22 mouse cellular contexts compared by ENCODE assay signal in genomic region chr8:12976290-12976689, GRCm38 (mm10). TPM values are rescaled to one million over a fixed set of nuclear protein-coding genes. Genes with fewer than 3 reads are reported as not detected.
"Had no signal": no experiment of that assay in that cellular context is flagged by ENCODE, and none has a peak within 500 bp of the region (broad histone marks: within the 10 kb centered on the region; RNA-seq: fewer than 3 reads in every experiment).

No protein-coding gene starts in this region.

- ATAC-seq: intestine, embryonic 15.5 days; liver, postnatal 0 days; lung, postnatal 0 days; midbrain, embryonic 15.5 days had no signal

- H3K36me3 ChIP-seq: intestine, embryonic 15.5 days had no signal

- H3K9ac ChIP-seq: intestine, embryonic 15.5 days; limb, embryonic 15.5 days; liver, embryonic 14.5 days; liver, postnatal 0 days; lung, embryonic 14.5 days; midbrain, embryonic 12.5 days; midbrain, embryonic 15.5 days; neural tube, embryonic 13.5 days had no signal

- H3K27ac ChIP-seq: intestine, embryonic 15.5 days; kidney, postnatal 0 days; limb, embryonic 15.5 days; liver, embryonic 14.5 days; midbrain, embryonic 12.5 days; midbrain, embryonic 15.5 days; neural tube, embryonic 13.5 days; stomach, postnatal 0 days had no signal

- H3K4me2 ChIP-seq: intestine, embryonic 15.5 days; limb, embryonic 15.5 days; lung, embryonic 14.5 days; midbrain, embryonic 12.5 days; midbrain, embryonic 15.5 days; neural tube, embryonic 13.5 days had no signal

- H3K9me3 ChIP-seq: intestine, embryonic 15.5 days; limb, embryonic 15.5 days; midbrain, embryonic 12.5 days; midbrain, embryonic 15.5 days; neural tube, embryonic 13.5 days had no signal

- H3K27me3 ChIP-seq: intestine, embryonic 15.5 days; limb, embryonic 15.5 days; midbrain, embryonic 12.5 days; midbrain, embryonic 15.5 days; neural tube, embryonic 13.5 days had no signal

- H3K4me1 ChIP-seq: intestine, embryonic 15.5 days; neural tube, embryonic 13.5 days had no signal

- DNase-seq: kidney, adult 11 months; liver, postnatal 0 days; lung, embryonic 14.5 days; lung, postnatal 36 days; right cerebral cortex, adult 18-20 months; right cerebral cortex, postnatal 14 days; right cerebral cortex, postnatal 4 days; thymus, postnatal 25 days had no signal

- H3K4me3 ChIP-seq: intestine, embryonic 15.5 days; limb, embryonic 15.5 days; midbrain, embryonic 12.5 days; midbrain, embryonic 15.5 days; neural tube, embryonic 13.5 days had no signal

RNA-seq across cellular contexts. Expression of gene F7, which starts 49.5 kb away (rescaled TPM):
- total RNA-seq: left cerebral cortex, postnatal 25 days had no signal
- polyA plus RNA-seq: kidney, embryonic 14.5 days; limb, embryonic 11.5 days; limb, embryonic 15.5 days; midbrain, embryonic 15.5 days; stomach, embryonic 14.5 days; stomach, postnatal 0 days; thymus, postnatal 0 days had no signal
